Mouse (Mus musculus) CH12.LX (cell line): ENCODE results near the gene Lgi1.

Experiments
- CTCF ChIP-seq, 2 experiments: IDR thresholded peaks in 1 of 2; conservative IDR thresholded peaks in 1 of 2; 2 replicates each; pipeline ENCODE4 v1.5.1; 2011 to 2012; ENCODE audit warnings: low read depth in 2 of 2, low read length in 2 of 2, improper control_type of control experiment in 1 of 2, inconsistent platforms in 1 of 2, mild to moderate bottlenecking in 1 of 2, moderate library complexity in 1 of 2
- MAX ChIP-seq: IDR thresholded peaks from 2 replicates; pipeline ENCODE4 v1.6.1; 2011; ENCODE audit warnings: low read length, improper control_type of control experiment
- MAZ ChIP-seq: IDR thresholded peaks from 2 replicates; pipeline ENCODE4 v1.6.1; 2012; ENCODE audit warnings: low read depth, mild to moderate bottlenecking, inconsistent platforms, low read length, improper control_type of control experiment, moderate library complexity
- POLR2A ChIP-seq: IDR thresholded peaks from 2 replicates; pipeline ENCODE4 v1.6.1; 2011; ENCODE audit warnings: low read depth, mild to moderate bottlenecking, improper control_type of control experiment, low read length
- POLR2AphosphoS2 ChIP-seq: IDR thresholded peaks from 2 replicates; pipeline ENCODE4 v1.6.1; 2011; ENCODE audit warnings: low read depth, low read length, improper control_type of control experiment
- TCF12 ChIP-seq: IDR thresholded peaks from 2 replicates; pipeline ENCODE4 v1.6.1; 2014; ENCODE audit warnings: low read depth, mild to moderate bottlenecking, inconsistent platforms, low read length, improper control_type of control experiment
- USF2 ChIP-seq: conservative IDR thresholded peaks from 2 replicates; pipeline ENCODE4 v1.6.1; 2011; ENCODE audit warnings: low read depth, low read length, improper control_type of control experiment
- ZKSCAN1 ChIP-seq: IDR thresholded peaks from 2 replicates; pipeline ENCODE4 v1.6.1; 2012; ENCODE audit warnings: low read depth, inconsistent platforms, low read length, improper control_type of control experiment, borderline replicate concordance
- ZMIZ1 ChIP-seq: IDR thresholded peaks from 2 replicates; pipeline ENCODE4 v1.6.1; 2012; ENCODE audit warnings: low read depth, mild to moderate bottlenecking, inconsistent platforms, low read length, improper control_type of control experiment

DNA sequence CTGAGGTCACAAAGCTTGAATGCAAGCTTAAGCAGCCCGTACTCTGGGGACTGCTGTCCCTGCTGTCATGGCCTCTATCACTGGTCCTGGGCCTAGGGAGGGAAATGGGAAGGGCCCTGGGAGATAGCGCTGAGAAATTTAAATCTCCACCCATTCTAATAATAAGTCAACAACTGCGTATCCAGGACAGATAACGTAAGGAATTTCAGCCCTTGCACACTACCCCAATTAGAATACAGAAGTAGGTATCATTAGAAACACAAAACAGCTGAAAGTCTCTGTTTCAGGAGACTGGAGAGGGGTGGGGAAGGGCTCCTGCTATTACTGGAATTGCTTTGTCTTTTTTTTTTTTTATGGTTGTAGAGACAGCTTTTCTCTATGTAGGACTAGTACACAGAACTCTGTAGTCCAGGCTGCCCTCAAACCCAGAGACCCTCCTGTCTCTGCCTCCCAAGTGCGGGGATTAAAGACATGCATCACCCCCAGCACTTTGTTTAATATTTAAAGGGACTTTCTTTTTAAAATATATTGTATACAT is 56.4 kb downstream of the Lgi1 start:
- TF ChIP-seq MAZ (no peak), CTCF (conservative IDR thresholded peaks at IDR 0.05 in 1 of 2, IDR thresholded peaks at IDR 0.05 in 1 of 2; ENCODE audit: low read depth in 2 of 2, low read length in 2 of 2) (no peak), POLR2AphosphoS2 (no peak), POLR2A (no peak), USF2 (no peak), MAX (no peak), TCF12 (no peak), ZKSCAN1 (no peak), ZMIZ1 (no peak)
